Mouse (Mus musculus) kidney, postnatal 0 days (tissue): ENCODE measurements around the gene Txndc11. TPM values are rescaled to one million over a fixed set of nuclear protein-coding genes. Genes with fewer than 3 reads are reported as not detected.

Source experiments
- ATAC-seq: fragments of 200-750 bp; cut with Nextera tagmentation; replicated peaks from 2 replicates; pipeline ENCODE4 v1.8.0; 2017; ENCODE audit warnings: low read depth, moderate number of reproducible peaks, moderate TSS enrichment, moderate library complexity; ENCODE audit not compliant: low FRiP score
- DNase-seq: peaks from one replicate; pipeline ENCODE4 v3.0.0-alpha.2; 2016; ENCODE audit warnings: low spot score
- H3K27ac ChIP-seq: fragments of 300-500 bp; sonication (generic); 2 replicates; pipeline ENCODE4 v1.5.1; 2014; ENCODE audit warnings: mild to moderate bottlenecking
- H3K27me3 ChIP-seq: fragments of 300-500 bp; sonication (generic); 2 replicates; pipeline ENCODE4 v1.6.1; 2014; ENCODE audit warnings: low read length, mixed read lengths; ENCODE audit not compliant: insufficient read depth
- H3K36me3 ChIP-seq: fragments of 300-500 bp; sonication (generic); 2 replicates; pipeline ENCODE4 v1.6.1; 2014; ENCODE audit warnings: low read length, mixed read lengths; ENCODE audit not compliant: insufficient read depth
- H3K4me1 ChIP-seq: fragments of 300-500 bp; sonication (generic); replicated peaks from 2 replicates; pipeline ENCODE4 v1.6.1; 2014; ENCODE audit warnings: antibody characterized with exemption, low read length, mixed read lengths; ENCODE audit not compliant: insufficient read depth
- H3K4me2 ChIP-seq: fragments of 300-500 bp; sonication (generic); 2 replicates; pipeline ENCODE4 v1.6.1; 2014; ENCODE audit warnings: mild to moderate bottlenecking, low read length, moderate library complexity, mixed read lengths
- H3K4me3 ChIP-seq: fragments of 300-500 bp; sonication (generic); replicated peaks from 2 replicates; pipeline ENCODE4 v1.5.1; 2014; ENCODE audit warnings: low read depth, low read length
- H3K9ac ChIP-seq: fragments of 300-500 bp; sonication (generic); 2 replicates; pipeline ENCODE4 v1.6.1; 2014; ENCODE audit warnings: low read depth, low read length
- H3K9me3 ChIP-seq: fragments of 300-500 bp; sonication (generic); replicated peaks from 2 replicates; pipeline ENCODE4 v1.6.1; 2016; ENCODE audit warnings: low read length, inconsistent platforms, mixed read lengths
- CTCF ChIP-seq: IDR thresholded peaks from 2 replicates; pipeline ENCODE4 v1.5.1; 2016; ENCODE audit warnings: antibody characterized with exemption, low read depth, mild to moderate bottlenecking, moderate library complexity
- WGBS: fragments of 180-500 bp; shearing (Covaris S2); extraction: QIAGEN DNeasy Blood & Tissue Kit; methylation state at CpG from one replicate; pipeline ENCODE4 v1.1.7; 2014; 5-methylcytosine and 5-hydroxymethylcytosine counted together
- polyA plus RNA-seq: library from polyadenylated mRNA; unstranded; fragments of >200 nt; fragmentation: Nextera tagmentation; extraction: Ambion mirVana; gene quantifications from 2 replicates; pipeline ENCODE4 v1.2.1, GENCODE M21; 2015

The Txndc11 gene
- polyA plus RNA-seq, 1 experiment from 2014 or later: 33.3 TPM

- no peak for ATAC-seq
- 88% methylated on average over 2 of the region's 2 CpGs for WGBS
These were observed 84.2 kb downstream of the Txndc11 start for GRCm38 (mm10) chr16:11050226-11050625.

GRCm38 (mm10) chr16:11047130-11047529 lies 87.3 kb downstream of the Txndc11 start:
- no peak overlapping the region for H3K27ac ChIP-seq
- DNase-seq (no peak), ATAC-seq (no peak)
- TF ChIP-seq CTCF: no peak
- H3K9me3 ChIP-seq: no peaks in the 10 kb centered on the region
- no peak overlapping the region for H3K4me2 ChIP-seq
- no peak overlapping the region for H3K9ac ChIP-seq
- H3K4me1 ChIP-seq: no peaks in the 10 kb centered on the region
- no peak overlapping the region for H3K4me3 ChIP-seq
- H3K27me3 ChIP-seq: no peaks in the 10 kb centered on the region
- 84% methylated on average over 7 of the region's 7 CpGs for WGBS
- H3K36me3 ChIP-seq: no peaks in the 10 kb centered on the region

More at GRCm38 (mm10) chr16:11050226-11050625, 84.2 kb downstream of the Txndc11 start:
- Histone ChIP-seq H3K27me3 (no peaks in the 10 kb centered on the region), H3K4me3 (no peak overlapping the region), H3K9ac (no peak overlapping the region), H3K4me1 (no peaks in the 10 kb centered on the region), H3K4me2 (no peak overlapping the region), H3K36me3 (no peaks in the 10 kb centered on the region), H3K27ac (no peak overlapping the region), H3K9me3 (no peaks in the 10 kb centered on the region)
- DNase-seq: no peak
- TF ChIP-seq CTCF: no peak

- no peaks in the 10 kb centered on the region for H3K4me1 ChIP-seq
- DNase-seq: peak; percentile 9
- H3K9me3 ChIP-seq: no peaks in the 10 kb centered on the region
- H3K4me2 ChIP-seq: no peak overlapping the region
- ATAC-seq: peak; percentile 43; the same call in 1 of the 2 replicates
- no peaks in the 10 kb centered on the region for H3K27me3 ChIP-seq
- H3K36me3 ChIP-seq: no peaks in the 10 kb centered on the region
- no peak overlapping the region for H3K27ac ChIP-seq
- TF ChIP-seq CTCF: no peak
- H3K9ac ChIP-seq: no peak overlapping the region
- H3K4me3 ChIP-seq: no peak overlapping the region
- 83% methylated on average over 7 of the region's 7 CpGs for WGBS
These were observed 88.0 kb downstream of the Txndc11 start for GRCm38 (mm10) chr16:11046437-11046836.

GRCm38 (mm10) chr16:11043239-11043638 lies 91.2 kb downstream of the Txndc11 start:
- 81% methylated on average over 5 of the region's 5 CpGs for WGBS
- H3K9me3 ChIP-seq: no peaks in the 10 kb centered on the region
- no peaks in the 10 kb centered on the region for H3K27me3 ChIP-seq
- H3K4me1 ChIP-seq: no peaks in the 10 kb centered on the region
- no peak overlapping the region for H3K27ac ChIP-seq
- no peak for DNase-seq
- ATAC-seq: no peak
- no peaks in the 10 kb centered on the region for H3K36me3 ChIP-seq
- H3K4me2 ChIP-seq: no peak overlapping the region
- no peak overlapping the region for H3K9ac ChIP-seq
- TF ChIP-seq CTCF: no peak
- H3K4me3 ChIP-seq: no peak overlapping the region

GRCm38 (mm10) chr16:11040603-11041002 lies 93.8 kb downstream of the Txndc11 start:
- no peaks in the 10 kb centered on the region for H3K36me3 ChIP-seq
- H3K4me2 ChIP-seq: no peak overlapping the region
- H3K9ac ChIP-seq: no peak overlapping the region
- H3K27me3 ChIP-seq: no peaks in the 10 kb centered on the region
- WGBS: 70% methylated on average over 2 of the region's 2 CpGs
- no peak for ATAC-seq
- H3K9me3 ChIP-seq: no peaks in the 10 kb centered on the region
- no peak for DNase-seq
- H3K4me1 ChIP-seq: no peaks in the 10 kb centered on the region
- no peak overlapping the region for H3K27ac ChIP-seq
- no peak overlapping the region for H3K4me3 ChIP-seq
- no peak for TF ChIP-seq CTCF

- DNase-seq: peak; percentile 87
- TF ChIP-seq CTCF: peak; percentile 94
- no peak overlapping the region for H3K9ac ChIP-seq
- 27% methylated on average over 15 of the region's 15 CpGs for WGBS
- H3K4me1 ChIP-seq: no peaks in the 10 kb centered on the region
- no peaks in the 10 kb centered on the region for H3K9me3 ChIP-seq
- H3K4me3 ChIP-seq: no peak overlapping the region
- no peaks in the 10 kb centered on the region for H3K36me3 ChIP-seq
- no peaks in the 10 kb centered on the region for H3K27me3 ChIP-seq
- no peak overlapping the region for H3K4me2 ChIP-seq
- peak; percentile 62 for ATAC-seq
- H3K27ac ChIP-seq: no peak overlapping the region
These were observed 98.5 kb downstream of the Txndc11 start for GRCm38 (mm10) chr16:11035790-11036431.

GRCm38 (mm10) chr16:11035273-11035672 lies 99.2 kb downstream of the Txndc11 start:
- no peak for ATAC-seq
- H3K9ac ChIP-seq: no peak overlapping the region
- H3K9me3 ChIP-seq: no peaks in the 10 kb centered on the region
- TF ChIP-seq CTCF: no peak
- DNase-seq: no peak
- no peaks in the 10 kb centered on the region for H3K27me3 ChIP-seq
- no peaks in the 10 kb centered on the region for H3K4me1 ChIP-seq
- H3K36me3 ChIP-seq: no peaks in the 10 kb centered on the region
- no peak overlapping the region for H3K27ac ChIP-seq
- WGBS: 89% methylated on average over 9 of the region's 9 CpGs
- H3K4me2 ChIP-seq: no peak overlapping the region
- no peak overlapping the region for H3K4me3 ChIP-seq
